Mouse (Mus musculus) kidney, embryonic 16.5 days (tissue): ENCODE measurements around the gene Sco1. TPM values are rescaled to one million over a fixed set of nuclear protein-coding genes. Genes with fewer than 3 reads are reported as not detected.

ENCODE experiments used
- ATAC-seq: fragments of 200-750 bp; cut with Nextera tagmentation; 2 replicates; pipeline ENCODE4 v1.8.0; 2017; ENCODE audit warnings: moderate TSS enrichment; ENCODE audit not compliant: low FRiP score, low TSS enrichment
- H3K27ac ChIP-seq: fragments of 300-500 bp; sonication (generic); 2 replicates; pipeline ENCODE4 v1.5.1; 2014; ENCODE audit warnings: low read length
- H3K27me3 ChIP-seq: fragments of 300-500 bp; sonication (generic); 2 replicates; pipeline ENCODE4 v1.6.1; 2014; ENCODE audit warnings: low read length, control low read depth, mixed read lengths; ENCODE audit not compliant: insufficient read depth
- H3K36me3 ChIP-seq: fragments of 300-500 bp; sonication (generic); 2 replicates; pipeline ENCODE4 v1.6.1; 2014; ENCODE audit warnings: low read length, control low read depth, mixed read lengths; ENCODE audit not compliant: insufficient read depth
- H3K4me1 ChIP-seq: fragments of 300-500 bp; sonication (generic); 2 replicates; pipeline ENCODE4 v1.6.1; 2014; ENCODE audit warnings: low read length, control low read depth, mixed read lengths; ENCODE audit not compliant: insufficient read depth
- H3K4me2 ChIP-seq: fragments of 300-500 bp; sonication (generic); replicated peaks from 2 replicates; pipeline ENCODE4 v1.6.1; 2014; ENCODE audit warnings: low read depth, low read length
- H3K4me3 ChIP-seq: fragments of 300-500 bp; sonication (generic); 2 replicates; pipeline ENCODE4 v1.5.1; 2014; ENCODE audit warnings: mild to moderate bottlenecking, low read length
- H3K9ac ChIP-seq: fragments of 300-500 bp; sonication (generic); replicated peaks from 2 replicates; pipeline ENCODE4 v1.6.1; 2014; ENCODE audit warnings: low read length
- H3K9me3 ChIP-seq: fragments of 300-500 bp; sonication (generic); 2 replicates; pipeline ENCODE4 v1.6.1; 2016; ENCODE audit warnings: low read length, control low read depth
- WGBS: fragments of 180-500 bp; shearing (Covaris S2); extraction: QIAGEN DNeasy Blood & Tissue Kit; methylation state at CpG from one replicate; pipeline ENCODE4 v1.1.7; 2014; 5-methylcytosine and 5-hydroxymethylcytosine counted together
- polyA plus RNA-seq: library from polyadenylated mRNA; unstranded; fragments of >200 nt; fragmentation: Nextera tagmentation; extraction: Ambion mirVana; gene quantifications from 2 replicates; pipeline ENCODE4 v1.2.1, GENCODE M21; 2015

The Sco1 gene
- polyA plus RNA-seq, 1 experiment from 2014 or later: 16.3 TPM

DNA sequence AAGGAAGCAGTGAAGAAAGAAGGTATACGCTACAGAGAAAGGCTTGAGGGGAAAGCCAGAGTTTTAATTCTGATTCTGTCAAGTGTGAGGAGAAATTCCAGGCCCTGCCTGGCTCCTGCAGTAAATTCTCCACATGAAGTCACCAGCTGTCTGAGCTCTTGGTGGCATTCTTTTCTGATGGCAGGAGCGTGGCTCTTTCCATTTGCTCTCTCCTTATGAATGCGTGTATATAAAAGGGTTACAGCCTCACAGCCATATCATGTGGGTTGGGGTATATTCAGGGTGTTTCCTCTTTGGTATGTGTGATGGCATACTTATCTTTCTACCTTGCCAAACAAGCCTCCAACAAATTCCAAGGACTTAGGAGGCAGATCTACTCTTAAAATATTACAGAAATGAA, 10.3 kb downstream of the Sco1 start:
- no peaks in the 10 kb centered on the region for H3K9me3 ChIP-seq
- ATAC-seq: no peak
- 90% methylated on average over 3 of the region's 3 CpGs for WGBS
- H3K4me2 ChIP-seq: no peak overlapping the region
- no peaks in the 10 kb centered on the region for H3K27me3 ChIP-seq
- H3K27ac ChIP-seq: no peak overlapping the region
- H3K4me3 ChIP-seq: no peak overlapping the region
- H3K4me1 ChIP-seq: no peaks in the 10 kb centered on the region
- peaks cover 66% of the 10 kb centered on the region for H3K36me3 ChIP-seq
- no peak overlapping the region for H3K9ac ChIP-seq

GRCm38 (mm10) chr11:67067741-67068140, 15.3 kb downstream of the Sco1 start:
- H3K9ac ChIP-seq: no peak overlapping the region
- no peak for ATAC-seq
- H3K27me3 ChIP-seq: no peaks in the 10 kb centered on the region
- no peak overlapping the region for H3K4me2 ChIP-seq
- H3K36me3 ChIP-seq: peaks cover 33% of the 10 kb centered on the region
- no peaks in the 10 kb centered on the region for H3K4me1 ChIP-seq
- H3K4me3 ChIP-seq: no peak overlapping the region
- H3K9me3 ChIP-seq: no peaks in the 10 kb centered on the region
- WGBS: 84% methylated on average over 3 of the region's 3 CpGs
- no peak overlapping the region for H3K27ac ChIP-seq

DNA sequence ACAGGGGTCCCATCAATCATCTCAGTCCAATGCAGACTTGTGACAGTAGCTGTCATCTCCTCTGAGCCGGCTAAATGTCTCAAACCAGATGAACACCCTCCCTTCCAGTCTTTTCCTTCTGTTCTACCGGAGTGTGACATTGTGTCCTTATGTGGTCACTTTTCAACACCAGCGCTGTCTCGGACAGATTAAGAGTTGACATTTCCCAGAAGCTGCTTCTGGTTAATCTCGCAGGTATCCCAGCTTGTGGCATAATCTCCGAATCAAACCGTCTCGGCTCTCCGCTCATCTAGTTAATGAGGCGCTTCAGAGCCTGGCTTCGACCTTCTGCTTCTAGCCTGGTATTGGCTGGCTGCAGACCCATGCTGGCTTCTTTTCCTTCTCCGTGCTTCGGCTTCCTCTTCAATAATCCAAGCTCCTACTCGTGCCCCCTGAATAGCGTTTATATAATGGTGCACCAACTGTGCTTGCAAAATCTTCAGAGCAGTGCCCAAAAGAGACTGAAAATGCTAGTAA, 20.2 kb downstream of the Sco1 start:
- no peaks in the 10 kb centered on the region for H3K4me1 ChIP-seq
- H3K36me3 ChIP-seq: peaks cover under 1% of the 10 kb centered on the region; the same call in 1 of the 2 replicates
- H3K9me3 ChIP-seq: no peaks in the 10 kb centered on the region
- no peaks in the 10 kb centered on the region for H3K27me3 ChIP-seq
- H3K27ac ChIP-seq: no peak overlapping the region
- ATAC-seq: no peak
- no peak overlapping the region for H3K4me3 ChIP-seq
- H3K9ac ChIP-seq: no peak overlapping the region
- WGBS: 59% methylated on average over 15 of the region's 15 CpGs
- H3K4me2 ChIP-seq: no peak overlapping the region

DNA sequence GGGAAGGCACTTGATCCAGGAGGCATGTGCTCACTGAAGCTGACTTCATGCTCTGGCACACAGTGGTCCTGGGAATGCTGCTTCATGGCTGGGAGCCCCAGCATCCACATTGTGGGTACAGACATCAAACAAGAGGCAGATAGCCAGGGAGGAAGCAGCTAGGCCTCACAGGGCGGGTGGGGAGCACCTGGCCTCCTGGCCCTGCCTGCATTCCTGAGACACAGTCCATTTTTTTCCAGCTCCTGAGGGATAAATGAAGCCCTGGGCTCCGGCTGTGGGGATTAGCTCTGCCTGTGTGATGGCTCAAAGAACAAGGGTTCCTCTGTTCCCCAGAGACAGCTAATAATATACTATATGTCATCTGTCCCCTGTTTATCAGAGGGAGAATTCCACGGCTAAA, 22.6 kb downstream of the Sco1 start:
- Histone ChIP-seq H3K27me3 (no peaks in the 10 kb centered on the region), H3K4me3 (no peak overlapping the region), H3K36me3 (no peaks in the 10 kb centered on the region), H3K27ac (no peak overlapping the region), H3K9me3 (no peaks in the 10 kb centered on the region), H3K4me2 (no peak overlapping the region), H3K9ac (no peak overlapping the region), H3K4me1 (no peaks in the 10 kb centered on the region)
- WGBS: 36% methylated on average over 3 of the region's 3 CpGs
- ATAC-seq: no peak

GRCm38 (mm10) chr11:67076781-67077180, 24.3 kb downstream of the Sco1 start:
- WGBS: 89% methylated on average over 5 of the region's 5 CpGs

GRCm38 (mm10) chr11:67077435-67077834, 25.0 kb downstream of the Sco1 start:
- WGBS: 72% methylated on average over 3 of the region's 3 CpGs

More at GRCm38 (mm10) chr11:67076781-67077180, 24.3 kb downstream of the Sco1 start:
- ATAC-seq: no peak
- H3K9ac ChIP-seq: no peak overlapping the region
- H3K4me3 ChIP-seq: no peak overlapping the region
- no peaks in the 10 kb centered on the region for H3K9me3 ChIP-seq
- no peak overlapping the region for H3K4me2 ChIP-seq
- 0 out of 2 replicates have a peak, but pooled peaks cover 3% of the 10 kb centered on the region for H3K4me1 ChIP-seq
- no peaks in the 10 kb centered on the region for H3K36me3 ChIP-seq
- H3K27me3 ChIP-seq: no peaks in the 10 kb centered on the region
- H3K27ac ChIP-seq: no peak overlapping the region

GRCm38 (mm10) chr11:67078000-67078399, 25.5 kb downstream of the Sco1 start, which contains the start of gene Myh3:
Myh3 (plus strand) TSS chr11:67078300.
- Histone ChIP-seq H3K36me3 (no peaks in the 10 kb centered on the region), H3K4me3 (no peak within 1 kb of the TSS), H3K4me2 (no peak within 1 kb of the TSS), H3K9ac (no peak within 1 kb of the TSS), H3K27ac (no peak within 1 kb of the TSS), H3K4me1 (0 out of 2 replicates have a peak, but pooled peaks cover 3% of the 10 kb centered on the region), H3K27me3 (no peaks in the 10 kb centered on the region), H3K9me3 (no peaks in the 10 kb centered on the region)
- ATAC-seq: no peak
- 83% methylated on average over 5 of the region's 5 CpGs for WGBS

More at GRCm38 (mm10) chr11:67077435-67077834, 25.0 kb downstream of the Sco1 start:
- Histone ChIP-seq H3K4me2 (no peak overlapping the region), H3K27me3 (no peaks in the 10 kb centered on the region), H3K4me1 (0 out of 2 replicates have a peak, but pooled peaks cover 3% of the 10 kb centered on the region), H3K36me3 (no peaks in the 10 kb centered on the region), H3K27ac (no peak overlapping the region), H3K9me3 (no peaks in the 10 kb centered on the region), H3K9ac (no peak overlapping the region), H3K4me3 (no peak overlapping the region)
- ATAC-seq: no peak

DNA sequence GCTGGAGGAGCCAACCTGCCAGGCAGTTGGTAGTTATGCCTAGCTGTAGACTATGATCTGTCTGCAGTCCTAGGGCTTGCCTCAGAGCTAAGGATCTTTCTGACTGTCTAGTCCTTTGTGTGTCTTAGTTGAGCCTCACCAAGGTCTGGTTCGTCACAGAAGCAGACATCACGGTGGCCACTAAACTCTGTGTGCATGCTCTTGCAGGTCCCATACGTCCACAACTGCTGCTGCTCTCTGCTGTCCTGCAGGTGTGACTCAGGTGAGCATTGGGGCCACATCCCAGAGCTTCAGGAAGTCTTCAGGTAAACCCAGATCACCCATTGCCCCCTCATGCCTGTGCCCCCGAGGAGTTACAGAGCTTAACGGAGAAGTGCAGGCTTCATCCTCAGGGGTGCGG, 26.4 kb downstream of the Sco1 start:
- Histone ChIP-seq H3K4me1 (0 out of 2 replicates have a peak, but pooled peaks cover 3% of the 10 kb centered on the region), H3K9ac (no peak overlapping the region), H3K9me3 (no peaks in the 10 kb centered on the region), H3K4me2 (no peak overlapping the region), H3K27ac (no peak overlapping the region), H3K36me3 (no peaks in the 10 kb centered on the region), H3K4me3 (no peak overlapping the region), H3K27me3 (peaks cover 5% of the 10 kb centered on the region)
- 85% methylated on average over 6 of the region's 6 CpGs for WGBS
- ATAC-seq: no peak

- H3K4me2 ChIP-seq: no peak overlapping the region
- no peak for ATAC-seq
- 78% methylated on average over 11 of the region's 11 CpGs for WGBS
Observed at GRCm38 (mm10) chr11:67079740-67080139, 27.3 kb downstream of the Sco1 start.

DNA sequence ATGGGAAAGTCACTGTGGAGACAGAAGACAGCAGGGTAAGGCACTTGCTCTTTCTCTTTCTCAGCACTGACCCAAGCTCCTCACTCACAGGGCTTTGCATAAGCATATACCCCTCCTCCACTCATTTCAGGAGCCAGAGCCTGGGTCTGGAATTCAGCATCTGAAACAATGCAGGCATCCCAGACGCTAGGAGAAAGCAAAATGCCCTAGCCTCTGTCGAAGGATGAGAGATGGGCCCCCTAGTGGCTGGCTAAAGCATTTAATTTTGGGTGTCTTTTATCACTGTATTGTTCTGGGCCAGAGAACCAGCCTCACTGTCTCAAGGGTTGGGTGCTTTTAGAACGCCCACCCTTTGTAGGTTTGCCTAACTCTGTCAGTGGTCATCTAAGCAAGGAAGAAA, 27.7 kb downstream of the Sco1 start:
- WGBS: 3% methylated on average over 3 of the region's 3 CpGs
- ATAC-seq: peak; percentile 52; the same call in 1 of the 2 replicates
- no peak overlapping the region for H3K9ac ChIP-seq

More at GRCm38 (mm10) chr11:67079740-67080139, 27.3 kb downstream of the Sco1 start:
- Histone ChIP-seq H3K9me3 (no peaks in the 10 kb centered on the region), H3K27ac (no peak overlapping the region), H3K9ac (no peak overlapping the region), H3K4me3 (no peak overlapping the region), H3K27me3 (peaks cover 13% of the 10 kb centered on the region), H3K36me3 (no peaks in the 10 kb centered on the region), H3K4me1 (0 out of 2 replicates have a peak, but pooled peaks cover 3% of the 10 kb centered on the region)

More for the DNA sequence above, 27.7 kb downstream of the Sco1 start:
- no peak overlapping the region for H3K4me3 ChIP-seq
- no peak overlapping the region for H3K4me2 ChIP-seq
- no peaks in the 10 kb centered on the region for H3K36me3 ChIP-seq
- H3K27me3 ChIP-seq: peaks cover 18% of the 10 kb centered on the region
- no peaks in the 10 kb centered on the region for H3K9me3 ChIP-seq
- H3K27ac ChIP-seq: no peak overlapping the region
- H3K4me1 ChIP-seq: 0 out of 2 replicates have a peak, but pooled peaks cover 3% of the 10 kb centered on the region
